Mouse (Mus musculus): Measurements from ENCODE around the gene Taf3. TPM values are rescaled to one million over a fixed set of nuclear protein-coding genes. Genes with fewer than 3 reads are reported as not detected.

Gene Taf3
- total and polyA plus RNA-seq, 2 experiments: 1.1 to 2.6 TPM

DNA sequence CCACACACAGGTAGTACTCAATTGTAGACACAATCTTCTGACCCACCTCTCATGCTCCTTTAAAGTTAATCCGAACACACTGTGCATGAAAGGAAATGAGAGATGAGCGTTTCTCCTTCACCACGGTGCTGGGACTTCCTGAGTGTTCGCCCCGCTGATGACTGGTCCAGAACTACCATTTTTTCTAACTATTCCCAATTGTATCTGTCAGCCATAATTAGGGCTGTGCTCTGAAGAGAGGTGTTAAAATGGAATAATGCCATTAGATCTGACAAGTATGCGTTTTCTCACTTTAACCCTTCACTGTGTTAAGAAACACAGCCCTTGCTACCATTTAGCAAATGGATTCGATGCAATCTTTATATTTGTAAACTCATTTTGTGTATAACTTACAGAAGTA is 18.6 kb downstream of the Taf3 start:
- H3K27me3 ChIP-seq (ENCODE audit: control insufficient read depth, insufficient read depth, low read length): no peaks in the 10 kb centered on the region
- no peak overlapping the region for H3K27ac ChIP-seq (replicated peaks; ENCODE audit: insufficient read depth, low read depth, low read length)
- no peak overlapping the region for H3K9ac ChIP-seq (ENCODE audit: low read depth, low read length)
- TF ChIP-seq CTCF (IDR thresholded peaks at IDR 0.05; ENCODE audit: low read depth, low read length) (no peak), POLR2A (IDR thresholded peaks at IDR 0.05; ENCODE audit: extremely low read depth, insufficient read depth, low read length) (no peak)
- no peak overlapping the region for H3K4me3 ChIP-seq (ENCODE audit: insufficient read depth, low read depth, low read length)
- H3K36me3 ChIP-seq (ENCODE audit: control insufficient read depth, insufficient read depth, low read length): no peaks in the 10 kb centered on the region
- H3K4me1 ChIP-seq (ENCODE audit: control insufficient read depth, insufficient read depth, low read length): peaks cover 5% of the 10 kb centered on the region; the same call in 1 of the 2 replicates
- peaks cover 17% of the 10 kb centered on the region; the same call in 1 of the 2 replicates for H3K79me2 ChIP-seq (ENCODE audit: control insufficient read depth, insufficient read depth, low read length)
- 83% methylated on average over 7 of the region's 7 CpGs for WGBS
- no peak for DNase-seq (ENCODE audit: extremely low read depth, low read depth, low spot score)

- WGBS: 92% methylated on average over 6 of the region's 6 CpGs
- no peaks in the 10 kb centered on the region for H3K4me1 ChIP-seq (ENCODE audit: control insufficient read depth, insufficient read depth, low read length)
- no peak for DNase-seq (ENCODE audit: extremely low read depth, low read depth, low spot score)
Measured at GRCm38 (mm10) chr2:10024264-10024663, 24.1 kb downstream of the Taf3 start.

GRCm38 (mm10) chr2:10021296-10021695 is 27.1 kb downstream of the Taf3 start:
- H3K36me3 ChIP-seq (ENCODE audit: control insufficient read depth, insufficient read depth, low read length): no peaks in the 10 kb centered on the region
- no peaks in the 10 kb centered on the region for H3K4me1 ChIP-seq (ENCODE audit: control insufficient read depth, insufficient read depth, low read length)
- no peaks in the 10 kb centered on the region for H3K27me3 ChIP-seq (ENCODE audit: control insufficient read depth, insufficient read depth, low read length)
- H3K4me3 ChIP-seq (ENCODE audit: insufficient read depth, low read depth, low read length): no peak overlapping the region
- no peak overlapping the region for H3K27ac ChIP-seq (replicated peaks; ENCODE audit: insufficient read depth, low read depth, low read length)
- no peak overlapping the region for H3K9ac ChIP-seq (ENCODE audit: low read depth, low read length)
- H3K79me2 ChIP-seq (ENCODE audit: control insufficient read depth, insufficient read depth, low read length): peaks cover 16% of the 10 kb centered on the region; the same call in 1 of the 2 replicates
- TF ChIP-seq POLR2A (IDR thresholded peaks at IDR 0.05; ENCODE audit: extremely low read depth, insufficient read depth, low read length): no peak
- TF ChIP-seq CTCF (IDR thresholded peaks at IDR 0.05; ENCODE audit: low read depth, low read length): no peak
- DNase-seq (ENCODE audit: extremely low read depth, low read depth, low spot score): no peak
- WGBS: 88% methylated on average over 11 of the region's 11 CpGs

More at GRCm38 (mm10) chr2:10024264-10024663, 24.1 kb downstream of the Taf3 start:
- Histone ChIP-seq H3K4me3 (ENCODE audit: insufficient read depth, low read depth, low read length) (no peak overlapping the region), H3K27ac (replicated peaks; ENCODE audit: insufficient read depth, low read depth, low read length) (no peak overlapping the region), H3K79me2 (ENCODE audit: control insufficient read depth, insufficient read depth, low read length) (peaks cover 21% of the 10 kb centered on the region; the same call in 1 of the 2 replicates), H3K36me3 (ENCODE audit: control insufficient read depth, insufficient read depth, low read length) (no peaks in the 10 kb centered on the region), H3K9ac (ENCODE audit: low read depth, low read length) (no peak overlapping the region), H3K27me3 (ENCODE audit: control insufficient read depth, insufficient read depth, low read length) (no peaks in the 10 kb centered on the region)
- TF ChIP-seq CTCF (IDR thresholded peaks at IDR 0.05; ENCODE audit: low read depth, low read length): no peak
- no peak for TF ChIP-seq POLR2A (IDR thresholded peaks at IDR 0.05; ENCODE audit: extremely low read depth, insufficient read depth, low read length)

DNA sequence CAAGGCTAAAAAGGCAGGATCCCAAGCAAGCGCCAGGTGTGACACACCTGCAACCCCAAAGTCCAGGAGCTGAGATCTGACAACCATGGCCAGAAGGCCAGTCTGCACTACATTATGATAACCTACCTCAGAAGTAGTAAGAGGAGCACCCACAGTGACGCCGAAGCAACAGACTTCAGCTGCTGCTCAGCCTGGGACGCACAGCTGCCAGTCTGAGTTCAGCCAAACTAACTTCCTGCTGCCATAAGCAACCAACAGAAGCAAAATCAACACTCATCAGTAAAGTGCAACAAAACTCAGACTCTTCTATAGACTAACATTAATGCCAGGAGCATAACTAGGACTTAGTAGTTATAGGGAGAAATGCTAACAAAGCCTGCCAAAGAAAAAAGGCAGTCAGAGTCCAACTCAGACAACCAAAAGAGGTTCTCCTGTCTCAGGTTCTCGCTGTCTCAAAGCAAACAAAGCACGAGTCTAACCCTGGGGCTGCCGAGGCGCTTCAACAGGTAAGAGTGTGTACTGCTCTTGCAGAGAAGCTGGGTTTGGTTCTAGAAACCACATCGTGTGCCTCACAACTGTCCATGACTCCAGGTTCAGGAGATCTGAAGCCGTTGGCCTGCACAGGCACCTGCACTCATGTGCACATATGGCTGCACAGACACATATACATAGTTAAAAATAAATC is 33.3 kb downstream of the Taf3 start:
- no peaks in the 10 kb centered on the region for H3K4me1 ChIP-seq (ENCODE audit: control insufficient read depth, insufficient read depth, low read length)
- H3K27ac ChIP-seq (replicated peaks; ENCODE audit: insufficient read depth, low read depth, low read length): no peak overlapping the region
- peaks cover 3% of the 10 kb centered on the region; the same call in 1 of the 2 replicates for H3K79me2 ChIP-seq (ENCODE audit: control insufficient read depth, insufficient read depth, low read length)
- no peak overlapping the region for H3K9ac ChIP-seq (ENCODE audit: low read depth, low read length)
- TF ChIP-seq CTCF (IDR thresholded peaks at IDR 0.05; ENCODE audit: low read depth, low read length) (no peak), POLR2A (IDR thresholded peaks at IDR 0.05; ENCODE audit: extremely low read depth, insufficient read depth, low read length) (no peak)
- no peak overlapping the region for H3K4me3 ChIP-seq (ENCODE audit: insufficient read depth, low read depth, low read length)
- H3K27me3 ChIP-seq (ENCODE audit: control insufficient read depth, insufficient read depth, low read length): no peaks in the 10 kb centered on the region
- 58% methylated on average over 10 of the region's 10 CpGs for WGBS
- DNase-seq (ENCODE audit: extremely low read depth, low read depth, low spot score): peak; percentile 14
- H3K36me3 ChIP-seq (ENCODE audit: control insufficient read depth, insufficient read depth, low read length): no peaks in the 10 kb centered on the region

- H3K4me3 ChIP-seq (ENCODE audit: insufficient read depth, low read depth, low read length): no peak overlapping the region
- WGBS: 44% methylated on average over 7 of the region's 7 CpGs
- peak; percentile 51 for DNase-seq (ENCODE audit: extremely low read depth, low read depth, low spot score)
Measured at GRCm38 (mm10) chr2:10010263-10010909, 38.0 kb downstream of the Taf3 start.

More at GRCm38 (mm10) chr2:10010263-10010909, 38.0 kb downstream of the Taf3 start:
- Histone ChIP-seq H3K36me3 (ENCODE audit: control insufficient read depth, insufficient read depth, low read length) (no peaks in the 10 kb centered on the region), H3K4me1 (ENCODE audit: control insufficient read depth, insufficient read depth, low read length) (no peaks in the 10 kb centered on the region; the same call in 1 of the 2 replicates), H3K79me2 (ENCODE audit: control insufficient read depth, insufficient read depth, low read length) (peaks cover 6% of the 10 kb centered on the region; the same call in 1 of the 2 replicates), H3K27me3 (ENCODE audit: control insufficient read depth, insufficient read depth, low read length) (no peaks in the 10 kb centered on the region), H3K9ac (ENCODE audit: low read depth, low read length) (no peak overlapping the region), H3K27ac (replicated peaks; ENCODE audit: insufficient read depth, low read depth, low read length) (no peak overlapping the region)
- TF ChIP-seq POLR2A (IDR thresholded peaks at IDR 0.05; ENCODE audit: extremely low read depth, insufficient read depth, low read length): no peak
- peak; percentile 54 for TF ChIP-seq CTCF (IDR thresholded peaks at IDR 0.05; ENCODE audit: low read depth, low read length)

All from liver, adult 2 months (tissue).